Mouse (Mus musculus): ENCODE results near the gene Fras1. TPM values are rescaled to one million over a fixed set of nuclear protein-coding genes. Genes with fewer than 3 reads are reported as not detected.

Gene Fras1
- total RNA-seq, 2 experiments from 2014 or later, result 22.0 to 22.5 TPM

- no peak for DNase-seq (ENCODE audit: extremely low spot score in 1 of 2, low spot score in 2 of 2)
- intact Hi-C loops (cut with DNase I), result no loop called here
Observed at GRCm38 (mm10) chr5:96616954-96617646, 243.3 kb downstream of the Fras1 start.

- DNase-seq (ENCODE audit: extremely low spot score in 1 of 2, low spot score in 2 of 2), result no peak
- intact Hi-C loops (cut with DNase I), result no loop called here
Observed at GRCm38 (mm10) chr5:96618008-96618407, 244.3 kb downstream of the Fras1 start.

GRCm38 (mm10) chr5:96620209-96620608 is 246.5 kb downstream of the Fras1 start:
- intact Hi-C loops (cut with DNase I), result no loop called here

GRCm38 (mm10) chr5:96620618-96621017 is 246.9 kb downstream of the Fras1 start:
- intact Hi-C loops (cut with DNase I), result no loop called here
- no peak for DNase-seq (ENCODE audit: extremely low spot score in 1 of 2, low spot score in 2 of 2)

More at GRCm38 (mm10) chr5:96620209-96620608, 246.5 kb downstream of the Fras1 start:
- no peak for DNase-seq (ENCODE audit: extremely low spot score in 1 of 2, low spot score in 2 of 2)

GRCm38 (mm10) chr5:96622604-96623352 is 249.0 kb downstream of the Fras1 start:
- intact Hi-C loops (cut with DNase I), result no loop called here
- no peak for DNase-seq (ENCODE audit: extremely low spot score in 1 of 2, low spot score in 2 of 2)

- intact Hi-C loops (cut with DNase I), result no loop called here
- DNase-seq (ENCODE audit: extremely low spot score in 1 of 2, low spot score in 2 of 2), result peak in 1 of 2 experiments; percentile 5
Observed at GRCm38 (mm10) chr5:96629851-96630250, 256.1 kb downstream of the Fras1 start.

GRCm38 (mm10) chr5:96635146-96635862 is 261.5 kb downstream of the Fras1 start:
- no peak for DNase-seq (ENCODE audit: extremely low spot score in 1 of 2, low spot score in 2 of 2)
- intact Hi-C loops (cut with DNase I), result no loop called here

- peak; percentile 11 to 30 for DNase-seq (ENCODE audit: extremely low spot score in 1 of 2, low spot score in 2 of 2)
- intact Hi-C loops (cut with DNase I), result no loop called here
Observed at GRCm38 (mm10) chr5:96635866-96636265, 262.1 kb downstream of the Fras1 start.

GRCm38 (mm10) chr5:96639213-96639910 is 265.6 kb downstream of the Fras1 start:
- intact Hi-C loops (cut with DNase I), result no loop called here

GRCm38 (mm10) chr5:96641297-96641696 is 267.5 kb downstream of the Fras1 start:
- DNase-seq (ENCODE audit: extremely low spot score in 1 of 2, low spot score in 2 of 2), result no peak
- intact Hi-C loops (cut with DNase I), result no loop called here

More at GRCm38 (mm10) chr5:96639213-96639910, 265.6 kb downstream of the Fras1 start:
- no peak for DNase-seq (ENCODE audit: extremely low spot score in 1 of 2, low spot score in 2 of 2)

GRCm38 (mm10) chr5:96675676-96676075 is 301.9 kb downstream of the Fras1 start:
- peak in 1 of 2 experiments; percentile 36 for DNase-seq (ENCODE audit: extremely low spot score in 1 of 2, low spot score in 2 of 2)
- intact Hi-C loops (cut with DNase I), result loop anchor here (5.0 to 10.0 kb wide), 2 partner anchors 301 to 408 kb away; partner anchors contain the start of gene Fras1

- DNase-seq (ENCODE audit: extremely low spot score in 1 of 2, low spot score in 2 of 2), result peak in 1 of 2 experiments; percentile 25
- intact Hi-C loops (cut with DNase I), result loop anchor here (5.0 to 10.0 kb wide), 2 partner anchors 303 to 410 kb away; partner anchors contain the start of gene Fras1
Observed at GRCm38 (mm10) chr5:96677498-96677897, 303.7 kb downstream of the Fras1 start.

- no peak for DNase-seq (ENCODE audit: extremely low spot score in 1 of 2, low spot score in 2 of 2)
- intact Hi-C loops (cut with DNase I), result no loop called here
Observed at GRCm38 (mm10) chr5:96681085-96681484, 307.3 kb downstream of the Fras1 start.

- intact Hi-C loops (cut with DNase I), result no loop called here
- DNase-seq (ENCODE audit: extremely low spot score in 1 of 2, low spot score in 2 of 2), result no peak
Observed at GRCm38 (mm10) chr5:96682777-96683176, 309.0 kb downstream of the Fras1 start.

- DNase-seq (ENCODE audit: extremely low spot score in 1 of 2, low spot score in 2 of 2), result no peak
- intact Hi-C loops (cut with DNase I), result no loop called here
Observed at GRCm38 (mm10) chr5:96688885-96689284, 315.1 kb downstream of the Fras1 start.

- DNase-seq (ENCODE audit: extremely low spot score in 1 of 2, low spot score in 2 of 2), result no peak
- intact Hi-C loops (cut with DNase I), result no loop called here
Observed at GRCm38 (mm10) chr5:96698972-96699371, 325.2 kb downstream of the Fras1 start.

- DNase-seq (ENCODE audit: extremely low spot score in 1 of 2, low spot score in 2 of 2), result no peak
- intact Hi-C loops (cut with DNase I), result no loop called here
Observed at GRCm38 (mm10) chr5:96702706-96703625, 329.2 kb downstream of the Fras1 start.

- intact Hi-C loops (cut with DNase I), result no loop called here
- no peak for DNase-seq (ENCODE audit: extremely low spot score in 1 of 2, low spot score in 2 of 2)
Observed at GRCm38 (mm10) chr5:96708515-96708914, 334.8 kb downstream of the Fras1 start.

Measured in left cerebral cortex, postnatal 10 days (tissue).